Mouse (Mus musculus) liver, embryonic 14.5 days (tissue): Measurements from ENCODE around the gene Hdac4. TPM values are rescaled to one million over a fixed set of nuclear protein-coding genes. Genes with fewer than 3 reads are reported as not detected.

Experiments
- ATAC-seq: fragments of 200-750 bp; cut with Nextera tagmentation; 2 replicates; pipeline ENCODE4 v1.8.0; 2017; ENCODE audit warnings: moderate number of reproducible peaks, mild to moderate bottlenecking, moderate library complexity; ENCODE audit not compliant: insufficient read depth
- DNase-seq, 3 experiments: peaks; one replicate each; pipeline ENCODE4 v3.0.0-alpha.2; 2012 to 2013; ENCODE audit warnings: low read depth in 3 of 3, low spot score in 3 of 3
- H3K27ac ChIP-seq: fragments of 300-500 bp; sonication (generic); 2 replicates; pipeline ENCODE4 v1.5.1; 2014; ENCODE audit warnings: moderate library complexity, mild to moderate bottlenecking, control low read depth, inconsistent platforms
- H3K27me3 ChIP-seq: fragments of 300-500 bp; sonication (generic); 2 replicates; pipeline ENCODE4 v1.6.1; 2014; ENCODE audit warnings: mild to moderate bottlenecking, low read length, moderate library complexity; ENCODE audit not compliant: control insufficient read depth, insufficient read depth
- H3K36me3 ChIP-seq: fragments of 300-500 bp; sonication (generic); replicated peaks from 2 replicates; pipeline ENCODE4 v1.6.1; 2014; ENCODE audit warnings: low read depth; ENCODE audit not compliant: control insufficient read depth, insufficient read depth
- H3K4me1 ChIP-seq, 2 experiments: fragments of 200-500 bp in 1 of 2; fragments of 300-500 bp in 1 of 2; sonication (generic) in 1 of 2; replicated peaks; 2 replicates each; pipeline ENCODE4 v1.6.1; 2012 to 2014; ENCODE audit warnings: antibody characterized with exemption in 1 of 2, inconsistent platforms in 1 of 2, low read length in 1 of 2; ENCODE audit not compliant: control insufficient read depth in 2 of 2, insufficient read depth in 2 of 2
- H3K4me2 ChIP-seq: fragments of 300-500 bp; sonication (generic); 2 replicates; pipeline ENCODE4 v1.6.1; 2014; ENCODE audit warnings: low read depth, mild to moderate bottlenecking, control low read depth, moderate library complexity
- H3K4me3 ChIP-seq, 2 experiments: fragments of 200-500 bp in 1 of 2; fragments of 300-500 bp in 1 of 2; sonication (generic) in 1 of 2; 2 replicates each; pipeline ENCODE4 v1.5.1; 2012 to 2014; ENCODE audit warnings: low read depth in 2 of 2, low read length in 2 of 2, mild to moderate bottlenecking in 2 of 2, control low read depth in 1 of 2, inconsistent platforms in 1 of 2, moderate library complexity in 1 of 2; ENCODE audit not compliant: insufficient read depth in 1 of 2
- H3K9ac ChIP-seq: fragments of 300-500 bp; sonication (generic); replicated peaks from 2 replicates; pipeline ENCODE4 v1.6.1; 2014; ENCODE audit warnings: mild to moderate bottlenecking, control low read depth, moderate library complexity
- H3K9me3 ChIP-seq: fragments of 300-500 bp; sonication (generic); 2 replicates; pipeline ENCODE4 v1.6.1; 2016; ENCODE audit warnings: low read length, mixed read lengths; ENCODE audit not compliant: control insufficient read depth
- CTCF ChIP-seq: IDR thresholded peaks from 2 replicates; pipeline ENCODE4 v1.5.1; 2016; ENCODE audit warnings: antibody characterized with exemption, low read depth, control low read depth
- EP300 ChIP-seq: IDR thresholded peaks from 2 replicates; pipeline ENCODE4 v1.6.1; 2016; ENCODE audit warnings: antibody characterized with exemption, low read depth
- WGBS: fragments of 180-500 bp; shearing (Covaris S2); extraction: QIAGEN DNeasy Blood & Tissue Kit; methylation state at CpG from one replicate; pipeline ENCODE4 v1.1.7; 2014; ENCODE audit not compliant: insufficient replicate concordance; 5-methylcytosine and 5-hydroxymethylcytosine counted together
- polyA plus RNA-seq, 2 experiments: library from polyadenylated mRNA; depleted of rRNA in 1 of 2; stranded (reverse) in 1 of 2; unstranded in 1 of 2; fragments of >200 nt; fragmentation: Nextera tagmentation in 1 of 2; extraction: Ambion mirVana in 1 of 2; gene quantifications; 2 replicates each; pipeline versions ENCODE4 v1.2.1 to v1.2.3; 2012 to 2014

The Hdac4 gene
- polyA plus RNA-seq, 2 experiments = 1.5 to 3.1 TPM

- Histone ChIP-seq H3K4me3 (no peak overlapping the region), H3K27ac (no peak overlapping the region), H3K4me1 (no peaks in the 10 kb centered on the region; a peak in 1 of 4 replicates), H3K9ac (no peak overlapping the region), H3K27me3 (no peaks in the 10 kb centered on the region), H3K36me3 (no peaks in the 10 kb centered on the region), H3K9me3 (no peaks in the 10 kb centered on the region), H3K4me2 (no peak overlapping the region)
- no peak for DNase-seq
- no peak for ATAC-seq
- 58% methylated on average over 1 of the region's 1 CpGs for WGBS
- no peak for TF ChIP-seq EP300
- TF ChIP-seq CTCF = no peak
Measured at GRCm38 (mm10) chr1:91988866-91989265, 206.6 kb downstream of the Hdac4 start.

GRCm38 (mm10) chr1:91987431-91987830, 208.1 kb downstream of the Hdac4 start:
- ATAC-seq (no peak), DNase-seq (no peak)
- Histone ChIP-seq H3K27me3 (no peaks in the 10 kb centered on the region), H3K36me3 (no peaks in the 10 kb centered on the region), H3K27ac (no peak overlapping the region), H3K9me3 (no peaks in the 10 kb centered on the region), H3K9ac (no peak overlapping the region), H3K4me3 (no peak overlapping the region), H3K4me2 (no peak overlapping the region), H3K4me1 (no peaks in the 10 kb centered on the region; a peak in 1 of 4 replicates)
- WGBS = 78% methylated on average over 8 of the region's 8 CpGs
- TF ChIP-seq EP300 = no peak

GRCm38 (mm10) chr1:91985783-91986182, 209.7 kb downstream of the Hdac4 start:
- H3K9me3 ChIP-seq = no peaks in the 10 kb centered on the region
- no peaks in the 10 kb centered on the region for H3K36me3 ChIP-seq
- H3K27me3 ChIP-seq = no peaks in the 10 kb centered on the region
- no peak overlapping the region for H3K4me2 ChIP-seq
- H3K9ac ChIP-seq = no peak overlapping the region
- no peak for TF ChIP-seq CTCF
- no peaks in the 10 kb centered on the region for H3K4me1 ChIP-seq
- H3K4me3 ChIP-seq = no peak overlapping the region
- ATAC-seq = no peak
- no peak overlapping the region for H3K27ac ChIP-seq
- no peak for DNase-seq

- ATAC-seq (no peak), DNase-seq (no peak)
- H3K4me2 ChIP-seq = no peak overlapping the region
- H3K9ac ChIP-seq = no peak overlapping the region
- H3K36me3 ChIP-seq = no peaks in the 10 kb centered on the region
- H3K4me1 ChIP-seq = no peaks in the 10 kb centered on the region
- no peaks in the 10 kb centered on the region for H3K27me3 ChIP-seq
- H3K27ac ChIP-seq = no peak overlapping the region
- H3K4me3 ChIP-seq = no peak overlapping the region
- 55% methylated on average over 8 of the region's 8 CpGs for WGBS
- no peaks in the 10 kb centered on the region for H3K9me3 ChIP-seq
- no peak for TF ChIP-seq CTCF
- TF ChIP-seq EP300 = no peak
Measured at GRCm38 (mm10) chr1:91984507-91984906, 211.0 kb downstream of the Hdac4 start.

DNA sequence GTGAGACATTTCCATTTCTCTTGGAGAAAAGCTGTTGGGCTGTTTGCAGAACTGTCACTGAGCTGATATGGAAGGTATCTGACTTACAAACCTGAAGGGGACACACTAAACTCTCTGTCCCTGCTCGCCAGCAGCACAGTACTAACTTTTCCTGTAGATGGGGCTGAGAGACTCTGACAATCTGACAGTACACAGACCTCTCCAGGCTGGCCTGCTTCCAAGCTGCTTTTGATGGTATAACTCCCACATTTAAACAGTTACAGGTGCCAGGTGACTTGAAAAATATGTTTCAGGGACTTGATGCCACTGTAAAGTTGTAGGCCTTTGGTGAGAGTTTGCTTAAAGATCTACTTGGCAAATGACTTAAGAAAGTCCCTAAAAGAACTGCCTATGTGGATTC, 214.1 kb downstream of the Hdac4 start:
- DNase-seq (no peak), ATAC-seq (no peak)
- Histone ChIP-seq H3K27me3 (no peaks in the 10 kb centered on the region), H3K9ac (no peak overlapping the region), H3K4me3 (no peak overlapping the region), H3K36me3 (no peaks in the 10 kb centered on the region), H3K27ac (no peak overlapping the region), H3K4me2 (no peak overlapping the region), H3K4me1 (no peaks in the 10 kb centered on the region), H3K9me3 (no peaks in the 10 kb centered on the region)
- TF ChIP-seq CTCF (no peak), EP300 (no peak)
- WGBS = 40% methylated on average over 1 of the region's 1 CpGs

DNA sequence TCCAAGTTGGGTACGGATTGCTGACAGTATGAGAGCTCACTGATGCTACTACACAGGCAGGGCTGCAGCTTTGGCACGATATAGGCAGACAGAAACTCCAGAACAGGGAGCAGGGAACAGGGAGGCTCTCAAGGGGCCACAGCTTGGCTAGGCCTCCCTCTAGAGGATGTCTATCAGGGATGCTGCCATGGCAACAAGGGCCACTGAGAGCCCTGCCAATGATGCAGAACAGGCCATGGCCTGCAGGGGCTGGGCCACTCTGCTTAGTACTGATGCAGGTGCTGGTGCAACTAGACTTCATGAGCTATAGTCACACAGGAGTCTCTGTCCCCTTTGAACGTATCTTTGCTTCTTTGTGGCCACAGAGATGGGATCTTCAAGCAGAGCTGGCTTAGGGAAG, 217.1 kb downstream of the Hdac4 start:
- no peak overlapping the region for H3K4me3 ChIP-seq
- H3K4me2 ChIP-seq = no peak overlapping the region
- WGBS = 58% methylated on average over 3 of the region's 3 CpGs
- DNase-seq (no peak), ATAC-seq (no peak)
- no peaks in the 10 kb centered on the region for H3K27me3 ChIP-seq
- H3K9me3 ChIP-seq = no peaks in the 10 kb centered on the region
- H3K4me1 ChIP-seq = no peaks in the 10 kb centered on the region
- TF ChIP-seq EP300 (no peak), CTCF (no peak)
- H3K36me3 ChIP-seq = no peaks in the 10 kb centered on the region
- H3K27ac ChIP-seq = no peak overlapping the region
- H3K9ac ChIP-seq = no peak overlapping the region
